Mouse (Mus musculus): ENCODE measurements around the gene Pid1. TPM values are rescaled to one million over a fixed set of nuclear protein-coding genes. Genes with fewer than 3 reads are reported as not detected.

The Pid1 gene
- polyA plus RNA-seq, 1 experiment from 2014 or later: 10.9 TPM

GRCm38 (mm10) chr1:84154725-84155584 is 209.0 kb downstream of the Pid1 start:
- H3K9ac ChIP-seq: no peak overlapping the region
- H3K4me2 ChIP-seq: no peak overlapping the region
- WGBS: 58% methylated on average over 12 of the region's 12 CpGs
- no peak for ATAC-seq (ENCODE audit: borderline replicate concordance, extremely low read depth, low FRiP score, low TSS enrichment)
- H3K4me3 ChIP-seq: no peak overlapping the region
- no peak overlapping the region for H3K27ac ChIP-seq
- no peaks in the 10 kb centered on the region for H3K36me3 ChIP-seq
- H3K27me3 ChIP-seq: no peaks in the 10 kb centered on the region
- no peaks in the 10 kb centered on the region for H3K4me1 ChIP-seq
- no peaks in the 10 kb centered on the region for H3K9me3 ChIP-seq

GRCm38 (mm10) chr1:84153943-84154342 is 210.0 kb downstream of the Pid1 start:
- Histone ChIP-seq H3K36me3 (no peaks in the 10 kb centered on the region), H3K4me2 (no peak overlapping the region)
- 58% methylated on average over 4 of the region's 4 CpGs for WGBS

GRCm38 (mm10) chr1:84141561-84141960 is 222.4 kb downstream of the Pid1 start:
- no peaks in the 10 kb centered on the region for H3K4me1 ChIP-seq
- H3K9ac ChIP-seq: no peak overlapping the region
- WGBS: 52% methylated on average over 1 of the region's 1 CpGs
- H3K36me3 ChIP-seq: no peaks in the 10 kb centered on the region
- no peak overlapping the region for H3K4me2 ChIP-seq
- H3K27ac ChIP-seq: no peak overlapping the region
- H3K27me3 ChIP-seq: no peaks in the 10 kb centered on the region
- ATAC-seq (ENCODE audit: borderline replicate concordance, extremely low read depth, low FRiP score, low TSS enrichment): no peak
- H3K9me3 ChIP-seq: no peaks in the 10 kb centered on the region
- no peak overlapping the region for H3K4me3 ChIP-seq

More at GRCm38 (mm10) chr1:84153943-84154342, 210.0 kb downstream of the Pid1 start:
- H3K9ac ChIP-seq: no peak overlapping the region
- H3K27me3 ChIP-seq: no peaks in the 10 kb centered on the region
- no peaks in the 10 kb centered on the region for H3K9me3 ChIP-seq
- no peaks in the 10 kb centered on the region for H3K4me1 ChIP-seq
- no peak overlapping the region for H3K27ac ChIP-seq
- no peak overlapping the region for H3K4me3 ChIP-seq
- no peak for ATAC-seq (ENCODE audit: borderline replicate concordance, extremely low read depth, low FRiP score, low TSS enrichment)

GRCm38 (mm10) chr1:84132451-84132850 is 231.5 kb downstream of the Pid1 start:
- H3K9me3 ChIP-seq: no peaks in the 10 kb centered on the region
- H3K27me3 ChIP-seq: no peaks in the 10 kb centered on the region
- no peak overlapping the region for H3K9ac ChIP-seq
- no peaks in the 10 kb centered on the region for H3K4me1 ChIP-seq
- no peaks in the 10 kb centered on the region for H3K36me3 ChIP-seq
- H3K4me2 ChIP-seq: no peak overlapping the region
- no peak overlapping the region for H3K27ac ChIP-seq
- ATAC-seq (ENCODE audit: borderline replicate concordance, extremely low read depth, low FRiP score, low TSS enrichment): no peak
- no peak overlapping the region for H3K4me3 ChIP-seq
- WGBS: 77% methylated on average over 4 of the region's 4 CpGs

GRCm38 (mm10) chr1:84131799-84132198 is 232.2 kb downstream of the Pid1 start:
- H3K27me3 ChIP-seq: no peaks in the 10 kb centered on the region
- no peaks in the 10 kb centered on the region for H3K9me3 ChIP-seq
- WGBS: 83% methylated on average over 1 of the region's 1 CpGs
- ATAC-seq (ENCODE audit: borderline replicate concordance, extremely low read depth, low FRiP score, low TSS enrichment): no peak
- no peak overlapping the region for H3K27ac ChIP-seq
- H3K36me3 ChIP-seq: no peaks in the 10 kb centered on the region
- no peak overlapping the region for H3K4me3 ChIP-seq
- no peak overlapping the region for H3K9ac ChIP-seq
- no peaks in the 10 kb centered on the region for H3K4me1 ChIP-seq
- no peak overlapping the region for H3K4me2 ChIP-seq

GRCm38 (mm10) chr1:84128510-84128909 is 235.5 kb downstream of the Pid1 start:
- Histone ChIP-seq H3K27ac (no peak overlapping the region), H3K36me3 (no peaks in the 10 kb centered on the region)
- ATAC-seq (ENCODE audit: borderline replicate concordance, extremely low read depth, low FRiP score, low TSS enrichment): no peak

GRCm38 (mm10) chr1:84119306-84119705 is 244.7 kb downstream of the Pid1 start:
- Histone ChIP-seq H3K4me2 (no peak overlapping the region), H3K4me3 (no peak overlapping the region), H3K9ac (no peak overlapping the region), H3K36me3 (no peaks in the 10 kb centered on the region), H3K27ac (no peak overlapping the region), H3K9me3 (no peaks in the 10 kb centered on the region), H3K27me3 (no peaks in the 10 kb centered on the region), H3K4me1 (no peaks in the 10 kb centered on the region)
- WGBS: 66% methylated on average over 2 of the region's 2 CpGs
- no peak for ATAC-seq (ENCODE audit: borderline replicate concordance, extremely low read depth, low FRiP score, low TSS enrichment)

More at GRCm38 (mm10) chr1:84128510-84128909, 235.5 kb downstream of the Pid1 start:
- Histone ChIP-seq H3K4me2 (no peak overlapping the region), H3K9me3 (no peaks in the 10 kb centered on the region), H3K4me1 (no peaks in the 10 kb centered on the region), H3K27me3 (no peaks in the 10 kb centered on the region), H3K9ac (no peak overlapping the region), H3K4me3 (no peak overlapping the region)
- 57% methylated on average over 4 of the region's 4 CpGs for WGBS

- Histone ChIP-seq H3K36me3 (no peaks in the 10 kb centered on the region), H3K4me3 (no peak overlapping the region), H3K9me3 (no peaks in the 10 kb centered on the region), H3K4me2 (no peak overlapping the region), H3K27ac (no peak overlapping the region), H3K4me1 (no peaks in the 10 kb centered on the region), H3K9ac (no peak overlapping the region), H3K27me3 (no peaks in the 10 kb centered on the region)
- 75% methylated on average over 4 of the region's 4 CpGs for WGBS
- ATAC-seq (ENCODE audit: borderline replicate concordance, extremely low read depth, low FRiP score, low TSS enrichment): no peak
Measured at GRCm38 (mm10) chr1:84106756-84107155, 257.2 kb downstream of the Pid1 start.

GRCm38 (mm10) chr1:84102052-84102451 is 261.9 kb downstream of the Pid1 start:
- no peaks in the 10 kb centered on the region for H3K36me3 ChIP-seq
- H3K4me3 ChIP-seq: no peak overlapping the region
- H3K4me2 ChIP-seq: no peak overlapping the region
- no peaks in the 10 kb centered on the region for H3K27me3 ChIP-seq
- no peak for ATAC-seq (ENCODE audit: borderline replicate concordance, extremely low read depth, low FRiP score, low TSS enrichment)
- no peak overlapping the region for H3K9ac ChIP-seq
- no peak overlapping the region for H3K27ac ChIP-seq
- no peaks in the 10 kb centered on the region for H3K9me3 ChIP-seq
- 77% methylated on average over 2 of the region's 2 CpGs for WGBS
- no peaks in the 10 kb centered on the region for H3K4me1 ChIP-seq

- Histone ChIP-seq H3K9ac (no peak overlapping the region), H3K36me3 (no peaks in the 10 kb centered on the region), H3K4me3 (no peak overlapping the region), H3K9me3 (no peaks in the 10 kb centered on the region), H3K4me1 (no peaks in the 10 kb centered on the region), H3K27ac (no peak overlapping the region), H3K4me2 (no peak overlapping the region), H3K27me3 (no peaks in the 10 kb centered on the region)
- no peak; the same call in 1 of the 2 replicates for ATAC-seq (ENCODE audit: borderline replicate concordance, extremely low read depth, low FRiP score, low TSS enrichment)
Measured at GRCm38 (mm10) chr1:84097398-84097797, 266.6 kb downstream of the Pid1 start.

GRCm38 (mm10) chr1:84093291-84093690 is 270.7 kb downstream of the Pid1 start:
- no peaks in the 10 kb centered on the region for H3K9me3 ChIP-seq
- 66% methylated on average over 2 of the region's 2 CpGs for WGBS
- no peaks in the 10 kb centered on the region for H3K4me1 ChIP-seq
- H3K4me2 ChIP-seq: no peak overlapping the region
- no peaks in the 10 kb centered on the region for H3K36me3 ChIP-seq
- H3K9ac ChIP-seq: no peak overlapping the region
- ATAC-seq (ENCODE audit: borderline replicate concordance, extremely low read depth, low FRiP score, low TSS enrichment): no peak
- no peak overlapping the region for H3K4me3 ChIP-seq
- no peak overlapping the region for H3K27ac ChIP-seq
- no peaks in the 10 kb centered on the region for H3K27me3 ChIP-seq

GRCm38 (mm10) chr1:84089664-84090063 is 274.3 kb downstream of the Pid1 start:
- Histone ChIP-seq H3K27me3 (no peaks in the 10 kb centered on the region), H3K4me1 (no peaks in the 10 kb centered on the region), H3K9me3 (no peaks in the 10 kb centered on the region), H3K36me3 (no peaks in the 10 kb centered on the region), H3K4me3 (no peak overlapping the region), H3K27ac (no peak overlapping the region), H3K9ac (no peak overlapping the region), H3K4me2 (no peak overlapping the region)
- ATAC-seq (ENCODE audit: borderline replicate concordance, extremely low read depth, low FRiP score, low TSS enrichment): no peak
- WGBS: 47% methylated on average over 2 of the region's 2 CpGs
